Mouse (Mus musculus): ENCODE measurements around the gene Sgpp2.

Sgpp2 gene

GRCm38 (mm10) chr1:78310021-78310752 lies at the start of gene Sgpp2:
Gene Sgpp2, plus strand, starts transcription at chr1:78310345.
- ChIA-PET POLR2A (no interaction called here), CTCF (interaction anchor here in 1 of 4 experiments (0.5 kb wide), 1 partner anchor 203 kb away, joined by 3 read pairs; no protein-coding TSS in a partner anchor)

- CTCF ChIA-PET = interaction anchor here in 1 of 4 experiments (0.6 kb wide), 1 partner anchor 293 kb away, joined by 3 read pairs; no protein-coding TSS in a partner anchor
- POLR2A ChIA-PET = no interaction called here
Observed at GRCm38 (mm10) chr1:78267519-78267918, 42.6 kb upstream of the Sgpp2 start.

GRCm38 (mm10) chr1:78272915-78273314 lies 37.2 kb upstream of the Sgpp2 start:
- POLR2A ChIA-PET = no interaction called here
- CTCF ChIA-PET = no interaction called here

GRCm38 (mm10) chr1:78279128-78279527 lies 31.0 kb upstream of the Sgpp2 start:
- CTCF ChIA-PET = no interaction called here
- POLR2A ChIA-PET = interaction anchor here in 1 of 4 experiments (1.1 kb wide), 1 partner anchor 57 kb away, joined by 4 read pairs; no protein-coding TSS in a partner anchor

- CTCF ChIA-PET = no interaction called here
Observed at GRCm38 (mm10) chr1:78292397-78292796, 17.7 kb upstream of the Sgpp2 start.

GRCm38 (mm10) chr1:78299670-78300225 lies 10.4 kb upstream of the Sgpp2 start:
- ChIA-PET CTCF (interaction anchor here in 1 of 4 experiments (0.6 kb wide), 1 partner anchor 236 kb away, joined by 5 read pairs; no protein-coding TSS in a partner anchor), POLR2A (interaction anchor here in 1 of 4 experiments (0.6 kb wide), 1 partner anchor 56 kb away, joined by 3 read pairs; no protein-coding TSS in a partner anchor)

More at GRCm38 (mm10) chr1:78292397-78292796, 17.7 kb upstream of the Sgpp2 start:
- POLR2A ChIA-PET = no interaction called here

- ChIA-PET CTCF (no interaction called here), POLR2A (no interaction called here)
Observed at GRCm38 (mm10) chr1:78308688-78309087, 1.5 kb upstream of the Sgpp2 start.

- POLR2A ChIA-PET = interaction anchor here in 1 of 4 experiments (0.6 kb wide), 1 partner anchor 134 kb away, joined by 4 read pairs; no protein-coding TSS in a partner anchor
- CTCF ChIA-PET = no interaction called here
Observed at GRCm38 (mm10) chr1:78309280-78309679, 865 bp upstream of the Sgpp2 start.

GRCm38 (mm10) chr1:78310861-78311341 lies 756 bp downstream of the Sgpp2 start:
- ChIA-PET CTCF (no interaction called here), POLR2A (interaction anchor here in 2 of 4 experiments (0.6 to 0.9 kb wide), 2 partner anchors 100 to 119 kb away, joined by 3 read pairs; no protein-coding TSS in a partner anchor)

- POLR2A ChIA-PET = interaction anchor here in 2 of 4 experiments (0.6 to 0.9 kb wide), 2 partner anchors 101 to 120 kb away, joined by 3 read pairs; no protein-coding TSS in a partner anchor
- CTCF ChIA-PET = no interaction called here
Observed at GRCm38 (mm10) chr1:78311482-78311881, 1.3 kb downstream of the Sgpp2 start.

- CTCF ChIA-PET = interaction anchor here in 1 of 4 experiments (0.7 kb wide), 1 partner anchor 311 kb away, joined by 3 read pairs; no protein-coding TSS in a partner anchor
- POLR2A ChIA-PET = no interaction called here
Observed at GRCm38 (mm10) chr1:78312917-78313316, 2.8 kb downstream of the Sgpp2 start.

- CTCF ChIA-PET = no interaction called here
- POLR2A ChIA-PET = no interaction called here
Observed at GRCm38 (mm10) chr1:78313961-78314360, 3.8 kb downstream of the Sgpp2 start.

- ChIA-PET POLR2A (interaction anchor here in 1 of 4 experiments (0.7 kb wide), 1 partner anchor 16 kb away, joined by 3 read pairs; no protein-coding TSS in a partner anchor), CTCF (no interaction called here)
Observed at GRCm38 (mm10) chr1:78318089-78318760, 8.1 kb downstream of the Sgpp2 start.

GRCm38 (mm10) chr1:78320291-78320690 lies 10.1 kb downstream of the Sgpp2 start:
- CTCF ChIA-PET = no interaction called here
- POLR2A ChIA-PET = no interaction called here

GRCm38 (mm10) chr1:78322098-78322778 lies 12.1 kb downstream of the Sgpp2 start:
- POLR2A ChIA-PET = interaction anchor here in 1 of 4 experiments (0.6 to 0.7 kb wide), 3 partner anchors 80 to 203 kb away, joined by 3 to 6 read pairs (median 4); no protein-coding TSS in a partner anchor
- CTCF ChIA-PET = no interaction called here

GRCm38 (mm10) chr1:78322844-78323243 lies 12.7 kb downstream of the Sgpp2 start:
- CTCF ChIA-PET = no interaction called here
- POLR2A ChIA-PET = interaction anchor here in 1 of 4 experiments (0.6 to 0.7 kb wide), 3 partner anchors 79 to 203 kb away, joined by 3 to 6 read pairs (median 4); no protein-coding TSS in a partner anchor

- POLR2A ChIA-PET = no interaction called here
- CTCF ChIA-PET = interaction anchor here in 1 of 4 experiments (0.6 kb wide), 1 partner anchor 125 kb away, joined by 3 read pairs; no protein-coding TSS in a partner anchor
Observed at GRCm38 (mm10) chr1:78324044-78324443, 13.9 kb downstream of the Sgpp2 start.

GRCm38 (mm10) chr1:78325851-78326250 lies 15.7 kb downstream of the Sgpp2 start:
- POLR2A ChIA-PET = no interaction called here
- CTCF ChIA-PET = no interaction called here

- ChIA-PET POLR2A (no interaction called here), CTCF (no interaction called here)
Observed at GRCm38 (mm10) chr1:78328646-78329045, 18.5 kb downstream of the Sgpp2 start.

All from embryonic stem cell, embryonic (primary cell).